Mouse (Mus musculus) hindbrain, embryonic 14.5 days (tissue): ENCODE data around the gene Olfr1102. TPM values are rescaled to one million over a fixed set of nuclear protein-coding genes. Genes with fewer than 3 reads are reported as not detected.

Experiments
- ATAC-seq: fragments of 200-750 bp; cut with Nextera tagmentation; 2 replicates; pipeline ENCODE4 v1.8.0; 2017; ENCODE audit warnings: moderate number of reproducible peaks, mild to moderate bottlenecking, moderate TSS enrichment, moderate library complexity; ENCODE audit not compliant: low FRiP score
- DNase-seq: peaks from one replicate; pipeline ENCODE4 v3.0.0-alpha.2; 2015; ENCODE audit warnings: low spot score
- H3K27ac ChIP-seq: fragments of 300-500 bp; sonication (generic); 2 replicates; pipeline ENCODE4 v1.5.1; 2014; ENCODE audit warnings: mild to moderate bottlenecking, moderate library complexity
- H3K27me3 ChIP-seq: fragments of 300-500 bp; sonication (generic); 2 replicates; pipeline ENCODE4 v1.6.1; 2014; ENCODE audit warnings: mild to moderate bottlenecking, low read length, mixed read lengths; ENCODE audit not compliant: control insufficient read depth, insufficient read depth
- H3K36me3 ChIP-seq: fragments of 300-500 bp; sonication (generic); replicated peaks from 2 replicates; pipeline ENCODE4 v1.6.1; 2014; ENCODE audit not compliant: control insufficient read depth, insufficient read depth
- H3K4me1 ChIP-seq: fragments of 300-500 bp; sonication (generic); replicated peaks from 2 replicates; pipeline ENCODE4 v1.6.1; 2014; ENCODE audit warnings: antibody characterized with exemption, low read length, mixed read lengths; ENCODE audit not compliant: control insufficient read depth, insufficient read depth
- H3K4me2 ChIP-seq: fragments of 300-500 bp; sonication (generic); replicated peaks from 2 replicates; pipeline ENCODE4 v1.6.1; 2014; ENCODE audit warnings: mild to moderate bottlenecking, moderate library complexity
- H3K4me3 ChIP-seq: fragments of 300-500 bp; sonication (generic); replicated peaks from 2 replicates; pipeline ENCODE4 v1.5.1; 2014; ENCODE audit warnings: mild to moderate bottlenecking, low read length
- H3K9ac ChIP-seq: fragments of 300-500 bp; sonication (generic); 2 replicates; pipeline ENCODE4 v1.6.1; 2014
- H3K9me3 ChIP-seq: fragments of 300-500 bp; sonication (generic); 2 replicates; pipeline ENCODE4 v1.6.1; 2016; ENCODE audit warnings: low read length; ENCODE audit not compliant: control insufficient read depth
- WGBS: fragments of 180-500 bp; shearing (Covaris S2); extraction: QIAGEN DNeasy Blood & Tissue Kit; methylation state at CpG from one replicate; pipeline ENCODE4 v1.1.7; 2014; 5-methylcytosine and 5-hydroxymethylcytosine counted together
- polyA plus RNA-seq: library from polyadenylated mRNA; unstranded; fragments of >200 nt; fragmentation: Nextera tagmentation; extraction: Ambion mirVana; gene quantifications from 2 replicates; pipeline ENCODE4 v1.2.1, GENCODE M21; 2014

Olfr1102 gene
- not detected in 2 replicates for polyA plus RNA-seq

DNA sequence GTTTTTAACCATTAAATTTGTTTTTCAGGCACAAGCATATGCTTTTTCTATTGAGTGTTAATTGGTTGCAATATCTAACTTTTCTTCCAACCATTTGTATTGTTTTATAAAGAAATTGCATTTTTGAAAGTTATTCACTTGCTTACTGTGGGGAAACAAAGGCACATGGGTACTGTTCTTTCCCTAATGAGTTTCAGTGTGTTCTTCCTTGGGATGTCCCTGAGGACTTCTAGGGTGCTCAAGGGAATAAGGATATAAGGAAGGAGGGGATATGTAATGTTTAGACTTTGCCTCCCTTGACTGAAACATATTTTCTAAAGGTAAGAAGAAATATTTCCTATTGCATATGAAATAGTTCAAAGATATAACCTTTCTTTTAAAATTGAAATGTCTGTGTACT is at the start of gene Olfr1102:
Gene Olfr1102, plus strand, starts transcription at position 301 of the 400 bp plus-strand sequence.
- H3K9me3 ChIP-seq, result no peaks in the 10 kb centered on the region
- no peak within 1 kb of the TSS for H3K27ac ChIP-seq
- H3K36me3 ChIP-seq, result no peaks in the 10 kb centered on the region
- no peak within 1 kb of the TSS for H3K4me3 ChIP-seq
- no peak within 1 kb of the TSS for H3K4me2 ChIP-seq
- H3K9ac ChIP-seq, result no peak within 1 kb of the TSS
- no peaks in the 10 kb centered on the region for H3K27me3 ChIP-seq
- H3K4me1 ChIP-seq, result no peaks in the 10 kb centered on the region
- ATAC-seq (no peak), DNase-seq (no peak)

DNA sequence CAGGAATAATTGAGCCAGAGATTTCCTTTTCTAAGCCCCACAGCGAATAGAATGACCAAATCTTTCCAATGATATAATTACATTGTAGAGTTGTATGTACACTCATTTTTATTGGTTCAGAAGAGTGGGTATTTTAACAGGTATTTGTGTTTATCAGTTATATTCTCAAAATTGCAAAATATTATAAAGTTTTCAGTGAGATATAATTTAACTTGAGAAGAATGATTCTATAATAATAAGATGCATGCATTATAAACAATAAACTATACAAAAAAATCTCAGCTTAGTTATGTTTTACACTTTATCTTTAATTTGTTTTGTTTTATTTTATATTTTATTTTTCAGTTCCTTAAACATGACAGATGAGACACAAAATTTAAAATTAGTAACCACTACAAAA is 37.6 kb upstream of the Olfr1102 start, which contains the start of gene Olfr1099:
Gene Olfr1099, minus strand, starts transcription at position 101 of the 400 bp plus-strand sequence.
- H3K27me3 ChIP-seq, result no peaks in the 10 kb centered on the region
- DNase-seq, result no peak
- 89% methylated on average over 1 of the region's 1 CpGs for WGBS
- no peak within 1 kb of the TSS for H3K9ac ChIP-seq
- H3K4me2 ChIP-seq, result no peak within 1 kb of the TSS
- H3K36me3 ChIP-seq, result no peaks in the 10 kb centered on the region
- no peaks in the 10 kb centered on the region for H3K9me3 ChIP-seq
- H3K4me3 ChIP-seq, result no peak within 1 kb of the TSS
- no peak within 1 kb of the TSS for H3K27ac ChIP-seq
- no peak for ATAC-seq
- no peaks in the 10 kb centered on the region for H3K4me1 ChIP-seq

DNA sequence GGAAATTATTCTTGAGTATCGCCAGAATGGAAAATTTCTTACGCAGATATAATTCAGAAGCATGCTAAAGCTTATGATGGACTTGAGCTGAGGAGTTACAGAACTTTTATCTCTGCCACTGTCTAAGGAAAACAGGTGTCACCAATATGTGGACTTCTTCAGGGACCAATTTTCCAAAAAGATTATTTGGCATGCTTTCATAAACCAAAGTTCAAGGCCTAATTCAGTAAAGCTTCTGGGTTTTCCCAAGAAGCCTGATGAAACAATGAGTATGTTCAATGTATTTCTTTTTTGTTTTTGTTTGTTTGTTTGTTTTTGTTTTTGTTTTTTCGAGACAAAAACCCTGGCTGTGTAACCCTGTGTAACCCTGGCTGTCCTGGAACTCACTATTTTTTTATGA is 18.3 kb upstream of the Olfr1102 start, which contains the start of gene Olfr1100:
Gene Olfr1100, minus strand, starts transcription at position 101 of the 400 bp plus-strand sequence.
- ATAC-seq, result no peak
- no peak within 1 kb of the TSS for H3K4me3 ChIP-seq
- H3K4me2 ChIP-seq, result no peak within 1 kb of the TSS
- 87% methylated on average over 3 of the region's 3 CpGs for WGBS
- no peaks in the 10 kb centered on the region for H3K9me3 ChIP-seq
- no peaks in the 10 kb centered on the region for H3K4me1 ChIP-seq
- no peak within 1 kb of the TSS for H3K9ac ChIP-seq
- H3K27ac ChIP-seq, result no peak within 1 kb of the TSS
- H3K36me3 ChIP-seq, result no peaks in the 10 kb centered on the region
- no peaks in the 10 kb centered on the region for H3K27me3 ChIP-seq
- DNase-seq, result no peak

DNA sequence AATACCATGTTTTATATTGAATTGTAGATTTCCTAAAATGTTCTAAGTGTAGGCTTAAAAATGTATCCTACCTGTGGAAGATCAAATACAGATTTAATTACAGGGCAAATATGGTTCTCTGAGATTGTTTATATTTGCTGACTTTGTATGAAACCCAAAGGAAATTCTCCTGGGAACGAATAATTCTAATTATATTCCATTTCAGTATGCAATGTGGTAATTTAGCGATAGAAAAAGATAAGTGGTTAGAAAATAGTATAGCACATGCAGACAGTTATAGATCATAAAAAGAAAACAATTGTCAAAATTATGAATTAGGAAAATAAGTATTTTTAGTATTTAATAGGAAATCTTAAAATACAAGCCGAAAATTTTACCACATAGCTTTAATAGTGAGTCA is 7.1 kb upstream of the Olfr1102 start, which contains the start of gene Olfr1101:
Gene Olfr1101, minus strand, starts transcription at position 101 of the 400 bp plus-strand sequence.
- no peaks in the 10 kb centered on the region for H3K9me3 ChIP-seq
- H3K9ac ChIP-seq, result no peak within 1 kb of the TSS
- H3K4me2 ChIP-seq, result no peak within 1 kb of the TSS
- no peaks in the 10 kb centered on the region for H3K36me3 ChIP-seq
- no peak within 1 kb of the TSS for H3K4me3 ChIP-seq
- H3K27me3 ChIP-seq, result no peaks in the 10 kb centered on the region
- no peak for DNase-seq
- no peak within 1 kb of the TSS for H3K27ac ChIP-seq
- no peaks in the 10 kb centered on the region for H3K4me1 ChIP-seq
- 87% methylated on average over 3 of the region's 3 CpGs for WGBS
- ATAC-seq, result no peak

DNA sequence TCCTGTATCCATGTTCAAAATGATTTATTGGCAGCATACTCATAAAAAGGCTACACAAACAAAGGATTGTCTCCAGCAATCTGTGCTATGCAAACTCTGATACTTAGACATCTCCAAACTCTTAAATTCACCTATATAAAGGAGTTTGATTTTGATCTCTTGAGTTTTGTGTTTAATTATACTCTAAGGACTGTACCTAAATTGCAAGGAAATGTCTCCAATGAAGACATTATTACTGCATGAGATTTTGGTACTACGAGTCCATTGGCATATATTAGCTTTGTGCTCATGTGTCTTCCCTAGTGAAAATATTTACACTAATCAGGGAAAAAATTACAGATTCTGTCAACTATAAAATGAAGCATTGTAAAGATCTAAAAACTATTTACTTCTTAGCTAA is 28.8 kb downstream of the Olfr1102 start, which contains the start of gene Olfr1104:
Gene Olfr1104, minus strand, starts transcription at position 101 of the 400 bp plus-strand sequence.
- Histone ChIP-seq H3K9ac (no peak within 1 kb of the TSS), H3K4me3 (no peak within 1 kb of the TSS), H3K4me1 (no peaks in the 10 kb centered on the region), H3K9me3 (no peaks in the 10 kb centered on the region), H3K27me3 (no peaks in the 10 kb centered on the region), H3K36me3 (no peaks in the 10 kb centered on the region), H3K4me2 (no peak within 1 kb of the TSS), H3K27ac (no peak within 1 kb of the TSS)
- 88% methylated on average over 1 of the region's 1 CpGs for WGBS
- no peak for ATAC-seq
- no peak for DNase-seq

DNA sequence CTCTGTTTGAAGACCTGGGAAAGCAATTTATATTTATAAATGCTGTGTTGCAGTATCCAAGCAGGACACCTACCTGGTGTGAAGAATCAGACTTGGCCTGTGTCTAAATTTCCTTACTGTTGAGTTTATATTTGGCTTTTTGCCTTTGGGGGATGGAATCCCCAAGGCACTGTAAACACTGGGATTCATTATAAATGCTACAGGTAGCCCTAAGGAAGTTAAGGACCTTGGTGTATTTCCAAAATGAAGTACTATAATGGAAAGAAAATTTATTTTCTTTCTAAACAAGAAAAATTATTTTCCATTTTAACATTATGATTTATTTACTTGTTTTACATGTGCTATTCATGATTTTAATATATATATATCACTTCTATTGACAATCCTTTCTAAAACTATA is 38.2 kb downstream of the Olfr1102 start, which contains the start of gene Olfr1105:
Gene Olfr1105, minus strand, starts transcription at position 101 of the 400 bp plus-strand sequence.
- Histone ChIP-seq H3K9me3 (no peaks in the 10 kb centered on the region), H3K9ac (no peak within 1 kb of the TSS), H3K4me3 (no peak within 1 kb of the TSS), H3K27ac (no peak within 1 kb of the TSS), H3K4me1 (no peaks in the 10 kb centered on the region), H3K36me3 (no peaks in the 10 kb centered on the region), H3K27me3 (no peaks in the 10 kb centered on the region), H3K4me2 (no peak within 1 kb of the TSS)
- ATAC-seq, result no peak
- no peak for DNase-seq

DNA sequence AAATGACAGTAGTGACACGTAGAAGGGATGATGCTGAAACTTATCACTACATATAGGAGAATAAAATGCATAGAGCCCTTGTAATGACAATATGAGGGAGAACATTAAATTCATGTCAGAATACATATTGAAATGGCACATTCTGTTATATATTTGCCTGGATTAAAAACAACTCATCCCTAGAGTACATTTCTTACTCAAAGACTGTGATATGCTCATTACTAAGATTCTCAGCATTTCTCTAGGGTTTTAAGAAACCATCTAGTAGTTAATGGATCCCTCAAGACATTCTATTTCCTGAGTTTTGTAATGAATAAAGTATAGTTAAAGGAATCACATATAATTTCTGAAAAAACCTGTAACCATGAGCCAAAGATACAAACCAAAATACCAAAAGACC is 54.0 kb downstream of the Olfr1102 start, which contains the start of gene Olfr1106:
Gene Olfr1106, minus strand, starts transcription at position 101 of the 400 bp plus-strand sequence.
- no peaks in the 10 kb centered on the region for H3K27me3 ChIP-seq
- no peaks in the 10 kb centered on the region for H3K4me1 ChIP-seq
- H3K4me2 ChIP-seq, result no peak within 1 kb of the TSS
- H3K27ac ChIP-seq, result no peak within 1 kb of the TSS
- ATAC-seq, result no peak
- H3K9me3 ChIP-seq, result no peaks in the 10 kb centered on the region
- DNase-seq, result no peak
- H3K9ac ChIP-seq, result no peak within 1 kb of the TSS
- no peaks in the 10 kb centered on the region for H3K36me3 ChIP-seq
- no peak within 1 kb of the TSS for H3K4me3 ChIP-seq
- 81% methylated on average over 1 of the region's 1 CpGs for WGBS

Other genes with a start within 250 kb of the Olfr1102 start
- gene Olfr1090, start 239.4 kb upstream of the Olfr1102 start, polyA plus RNA-seq, result not detected in 2 replicates
- not detected in 2 replicates for gene Olfr1093, start 215.9 kb upstream of the Olfr1102 start, polyA plus RNA-seq
- gene Olfr141, start 188.4 kb upstream of the Olfr1102 start, polyA plus RNA-seq, result not detected in 2 replicates
- not detected in 2 replicates for gene Olfr1094, start 173.7 kb upstream of the Olfr1102 start, polyA plus RNA-seq
- gene Olfr1095, start 146.7 kb upstream of the Olfr1102 start, polyA plus RNA-seq, result not detected in 2 replicates
- gene Gm13723, start 123.6 kb upstream of the Olfr1102 start, polyA plus RNA-seq, result not detected in 2 replicates
- not detected in 2 replicates for gene Olfr1097, start 106.2 kb upstream of the Olfr1102 start, polyA plus RNA-seq
- not detected in 2 replicates for gene Olfr1098, start 73.9 kb upstream of the Olfr1102 start, polyA plus RNA-seq
- not detected in 2 replicates for gene Olfr1099, start 37.7 kb upstream of the Olfr1102 start, polyA plus RNA-seq
- gene Olfr1100, start 18.4 kb upstream of the Olfr1102 start, polyA plus RNA-seq, result not detected in 2 replicates
- gene Olfr1101, start 7.2 kb upstream of the Olfr1102 start, polyA plus RNA-seq, result not detected in 2 replicates
- gene Olfr1104, start 28.7 kb downstream of the Olfr1102 start, polyA plus RNA-seq, result not detected in 2 replicates
- gene Olfr1105, start 38.1 kb downstream of the Olfr1102 start, polyA plus RNA-seq, result not detected in 2 replicates
- not detected in 2 replicates for gene Olfr1106, start 53.9 kb downstream of the Olfr1102 start, polyA plus RNA-seq
- not detected in 2 replicates for gene Olfr1107, start 77.4 kb downstream of the Olfr1102 start, polyA plus RNA-seq
- not detected in 2 replicates for gene Olfr1109, start 97.6 kb downstream of the Olfr1102 start, polyA plus RNA-seq
- not detected in 2 replicates for gene Olfr259, start 116.2 kb downstream of the Olfr1102 start, polyA plus RNA-seq
- not detected in 2 replicates for gene Olfr1110, start 141.9 kb downstream of the Olfr1102 start, polyA plus RNA-seq
- not detected in 2 replicates for gene Olfr1111, start 154.2 kb downstream of the Olfr1102 start, polyA plus RNA-seq
- gene Olfr1112, start 189.4 kb downstream of the Olfr1102 start, polyA plus RNA-seq, result not detected in 2 replicates
- gene Olfr1113, start 210.6 kb downstream of the Olfr1102 start, polyA plus RNA-seq, result not detected in 2 replicates
- not detected in 2 replicates for gene Olfr1115, start 249.6 kb downstream of the Olfr1102 start, polyA plus RNA-seq